Mouse (Mus musculus) heart, adult 2 months (tissue): ENCODE results near the gene Lamb3. TPM values are rescaled to one million over a fixed set of nuclear protein-coding genes. Genes with fewer than 3 reads are reported as not detected.

Experiments used
- DNase-seq, 2 experiments: peaks; one replicate each; pipeline ENCODE4 v3.0.0; 2021
- H3K27ac ChIP-seq: fragments of 200-600 bp; 2 replicates; pipeline ENCODE4 v1.8.1; 2022
- H3K27me3 ChIP-seq: fragments of 200-500 bp; 2 replicates; pipeline ENCODE4 v1.6.1; 2012; ENCODE audit warnings: mild to moderate bottlenecking, low read length, inconsistent platforms, mixed read lengths; ENCODE audit not compliant: control insufficient read depth, insufficient read depth
- H3K36me3 ChIP-seq: fragments of 200-500 bp; 2 replicates; pipeline ENCODE4 v1.6.1; 2012; ENCODE audit warnings: low read length, inconsistent platforms; ENCODE audit not compliant: control insufficient read depth, insufficient read depth
- H3K4me1 ChIP-seq: fragments of 200-500 bp; 2 replicates; pipeline ENCODE4 v1.6.1; 2011; ENCODE audit warnings: low read length; ENCODE audit not compliant: control insufficient read depth, insufficient read depth
- H3K4me3 ChIP-seq: fragments of 200-600 bp; 2 replicates; pipeline ENCODE4 v1.8.1; 2022
- H3K79me2 ChIP-seq: fragments of 200-500 bp; replicated peaks from 2 replicates; pipeline ENCODE4 v1.6.1; 2012; ENCODE audit warnings: mild to moderate bottlenecking, inconsistent platforms, low read length, moderate library complexity, mixed read lengths; ENCODE audit not compliant: control insufficient read depth, insufficient read depth
- H3K9ac ChIP-seq: fragments of 200-500 bp; 2 replicates; pipeline ENCODE4 v1.6.1; 2012; ENCODE audit warnings: low read depth, mild to moderate bottlenecking, control low read depth, inconsistent platforms, low read length, mixed read lengths
- CTCF ChIP-seq: fragments of 200-600 bp; IDR thresholded peaks from 2 replicates; pipeline ENCODE4 v1.8.1; 2022; ENCODE audit warnings: antibody characterized with exemption, mild to moderate bottlenecking, moderate library complexity
- EP300 ChIP-seq: fragments of 200-500 bp; IDR thresholded peaks from 2 replicates; pipeline ENCODE4 v1.6.1; 2011; ENCODE audit warnings: low read depth, low read length, control low read depth; ENCODE audit not compliant: insufficient read depth
- POLR2A ChIP-seq: fragments of 200-500 bp; IDR thresholded peaks from 2 replicates; pipeline ENCODE4 v1.6.1; 2011; ENCODE audit warnings: mild to moderate bottlenecking, low read depth, low read length, control low read depth; ENCODE audit not compliant: insufficient read depth
- whole genome bisulfite sequencing: fragments of 180-500 bp; shearing (Covaris S2); methylation state at CpG from one replicate; pipeline ENCODE4 v1.1.7; 2018; 5-methylcytosine and 5-hydroxymethylcytosine counted together
- intact Hi-C: fragments of 180-260 bp; cut with DNase I; formaldehyde crosslinking; loops from one replicate; pipeline ENCODE4 v1.15.1; 2025
- polyA plus RNA-seq: library from polyadenylated mRNA; depleted of rRNA; stranded (reverse); fragments of >200 nt; gene quantifications from 2 replicates; pipeline ENCODE4 v1.2.3, GENCODE M21; 2012
- total RNA-seq, 2 experiments: library from RNA; stranded (reverse); gene quantifications; 2 replicates each; pipeline ENCODE4 v1.2.3; 2021

Lamb3 gene
- total and polyA plus RNA-seq, 3 experiments: 9.2 to 11.9 (median 11.4) TPM

- no peak overlapping the region for H3K9ac ChIP-seq
- H3K4me1 ChIP-seq: peaks cover 10% of the 10 kb centered on the region
- DNase-seq: no peak
- 88% methylated on average over 8 of the region's 8 CpGs for WGBS
- no peaks in the 10 kb centered on the region; the same call in 1 of the 2 replicates for H3K36me3 ChIP-seq
- H3K27me3 ChIP-seq: no peaks in the 10 kb centered on the region
- no peak overlapping the region for H3K4me3 ChIP-seq
- no peak overlapping the region for H3K27ac ChIP-seq
- H3K79me2 ChIP-seq: no peaks in the 10 kb centered on the region
- intact Hi-C loops: no loop called here
- TF ChIP-seq EP300: no peak
- no peak for TF ChIP-seq POLR2A
- no peak for TF ChIP-seq CTCF
These were observed 112.9 kb downstream of the Lamb3 start for GRCm38 (mm10) chr1:193320398-193320797.

- no peak for TF ChIP-seq EP300
- no peak for TF ChIP-seq CTCF
- TF ChIP-seq POLR2A: no peak
- H3K9ac ChIP-seq: no peak overlapping the region
- peaks cover 5% of the 10 kb centered on the region for H3K4me1 ChIP-seq
- no peaks in the 10 kb centered on the region for H3K79me2 ChIP-seq
- 93% methylated on average over 6 of the region's 6 CpGs for WGBS
- H3K4me3 ChIP-seq: no peak overlapping the region
- intact Hi-C loops: loop anchor here (1.0 kb wide), 1 partner anchor 68 kb away; no protein-coding TSS in a partner anchor
- no peaks in the 10 kb centered on the region for H3K27me3 ChIP-seq
- no peaks in the 10 kb centered on the region for H3K36me3 ChIP-seq
- no peak for DNase-seq
- no peak overlapping the region for H3K27ac ChIP-seq
These were observed 116.2 kb downstream of the Lamb3 start for GRCm38 (mm10) chr1:193323686-193324085.

GRCm38 (mm10) chr1:193324224-193324623 is 116.7 kb downstream of the Lamb3 start:
- 55% methylated on average over 2 of the region's 2 CpGs for WGBS
- Histone ChIP-seq H3K36me3 (no peaks in the 10 kb centered on the region), H3K27ac (no peak overlapping the region), H3K4me1 (peaks cover 5% of the 10 kb centered on the region), H3K9ac (no peak overlapping the region), H3K4me3 (no peak overlapping the region), H3K79me2 (no peaks in the 10 kb centered on the region), H3K27me3 (no peaks in the 10 kb centered on the region)
- no peak for DNase-seq
- intact Hi-C loops: loop anchor here (1.0 kb wide), 1 partner anchor 69 kb away; no protein-coding TSS in a partner anchor
- peak; percentile 78 for TF ChIP-seq CTCF
- no peak for TF ChIP-seq EP300

DNA sequence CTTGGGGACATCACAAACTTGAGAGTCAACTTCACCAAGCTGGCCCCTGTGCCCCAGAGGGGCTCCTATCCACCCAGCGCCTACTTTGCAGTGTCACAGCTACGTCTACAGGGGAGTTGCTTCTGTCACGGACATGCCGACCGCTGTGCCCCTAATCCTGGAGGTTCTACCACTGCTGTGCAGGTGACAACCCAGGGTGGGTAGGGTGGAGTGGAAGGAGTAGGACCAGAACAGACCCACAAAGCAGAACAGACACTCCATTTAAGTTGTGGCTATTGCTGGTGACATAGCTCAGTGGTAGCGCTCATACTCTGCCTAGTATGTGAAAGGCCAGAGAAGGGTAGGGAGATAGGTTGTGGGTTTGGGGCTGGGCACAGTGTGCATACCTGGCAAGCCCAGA is 118.4 kb downstream of the Lamb3 start:
- Histone ChIP-seq H3K27me3 (no peaks in the 10 kb centered on the region), H3K4me1 (peaks cover 5% of the 10 kb centered on the region), H3K9ac (no peak overlapping the region), H3K27ac (no peak overlapping the region), H3K4me3 (no peak overlapping the region), H3K36me3 (no peaks in the 10 kb centered on the region), H3K79me2 (no peaks in the 10 kb centered on the region)
- no peak for DNase-seq
- intact Hi-C loops: loop anchor here (2.0 kb wide), 1 partner anchor 117 kb away; no protein-coding TSS in a partner anchor
- WGBS: 91% methylated on average over 6 of the region's 6 CpGs
- TF ChIP-seq EP300: no peak
- TF ChIP-seq CTCF: no peak
- no peak for TF ChIP-seq POLR2A

- no peaks in the 10 kb centered on the region for H3K79me2 ChIP-seq
- peak; percentile 64 for TF ChIP-seq CTCF
- TF ChIP-seq EP300: peak; percentile 75
- no peak for TF ChIP-seq POLR2A
- H3K4me1 ChIP-seq: peaks cover 5% of the 10 kb centered on the region
- DNase-seq: no peak
- no peaks in the 10 kb centered on the region for H3K27me3 ChIP-seq
- WGBS: 52% methylated on average over 7 of the region's 7 CpGs
- no peak overlapping the region for H3K9ac ChIP-seq
- H3K27ac ChIP-seq: no peak overlapping the region
- intact Hi-C loops: loop anchor here (2.0 kb wide), 1 partner anchor 118 kb away; no protein-coding TSS in a partner anchor
- H3K36me3 ChIP-seq: no peaks in the 10 kb centered on the region
- no peak overlapping the region for H3K4me3 ChIP-seq
These were observed 119.1 kb downstream of the Lamb3 start for GRCm38 (mm10) chr1:193326456-193327145.

DNA sequence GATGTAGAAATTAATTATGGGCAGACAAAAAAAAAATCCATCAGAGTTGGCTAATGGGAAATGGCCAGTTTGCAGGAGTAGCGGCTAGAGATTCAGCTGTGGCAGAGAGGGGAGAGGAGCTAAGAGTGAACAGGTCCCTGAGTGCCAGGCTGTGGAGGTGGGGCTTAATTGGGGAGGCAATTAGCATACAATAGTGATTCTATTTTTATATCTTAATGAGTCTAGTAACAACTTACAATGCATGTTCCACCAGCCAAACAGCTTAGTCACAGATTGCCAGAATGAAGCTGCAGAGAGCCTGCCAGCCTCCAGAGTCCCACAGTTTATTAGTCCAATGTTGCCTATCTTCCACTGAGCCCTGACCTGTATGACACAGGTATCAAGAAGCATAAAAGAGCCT is 119.7 kb downstream of the Lamb3 start:
- no peak for TF ChIP-seq EP300
- no peak for TF ChIP-seq CTCF
- TF ChIP-seq POLR2A: no peak
- Histone ChIP-seq H3K9ac (no peak overlapping the region), H3K79me2 (no peaks in the 10 kb centered on the region), H3K27ac (no peak overlapping the region), H3K4me3 (no peak overlapping the region), H3K27me3 (no peaks in the 10 kb centered on the region), H3K4me1 (peaks cover 5% of the 10 kb centered on the region), H3K36me3 (no peaks in the 10 kb centered on the region)
- WGBS: 58% methylated on average over 1 of the region's 1 CpGs
- intact Hi-C loops: loop anchor here (2.0 kb wide), 1 partner anchor 118 kb away; no protein-coding TSS in a partner anchor
- DNase-seq: no peak
